Mouse (Mus musculus) C2C12 (cell line): ENCODE measurements around the gene Ndufs4. TPM values are rescaled to one million over a fixed set of nuclear protein-coding genes. Genes with fewer than 3 reads are reported as not detected.
A peak's percentile ranks its signal among the peaks of the same experiment; 100 is the strongest.

Experiments
- H3K27me3 ChIP-seq: one replicate; pipeline ENCODE4 v1.6.1; 2011; ENCODE audit not compliant: control insufficient read depth, insufficient read depth, insufficient read length
- H3K36me3 ChIP-seq: one replicate; pipeline ENCODE4 v1.6.1; 2011; ENCODE audit not compliant: control insufficient read depth, insufficient read depth
- H3K4me3 ChIP-seq: one replicate; pipeline ENCODE4 v1.5.1; 2011; ENCODE audit warnings: mild to moderate bottlenecking, control low read depth; ENCODE audit not compliant: poor library complexity, insufficient read depth, severe bottlenecking
- H3K79me2 ChIP-seq: one replicate; pipeline ENCODE4 v1.6.1; 2011; ENCODE audit not compliant: control insufficient read depth, insufficient read depth
- H3K79me3 ChIP-seq: one replicate; pipeline ENCODE4 v1.6.1; 2011; ENCODE audit warnings: low read depth, control low read depth
- H3ac ChIP-seq: one replicate; pipeline ENCODE3; 2011; ENCODE audit warnings: low read depth; ENCODE audit not compliant: control insufficient read depth, insufficient read length
- CEBPB ChIP-seq: IDR thresholded peaks from one replicate; pipeline ENCODE4 v1.6.1; 2011; ENCODE audit warnings: low read depth, mild to moderate bottlenecking, control low read depth, moderate library complexity
- CTCF ChIP-seq: IDR thresholded peaks from one replicate; pipeline ENCODE4 v1.5.1; 2011; ENCODE audit not compliant: control insufficient read depth, insufficient read depth, insufficient read length
- FOSL1 ChIP-seq: IDR thresholded peaks from one replicate; pipeline ENCODE4 v1.8.0; 2011; ENCODE audit warnings: mild to moderate bottlenecking, low read length; ENCODE audit not compliant: poor library complexity, insufficient read depth, severe bottlenecking
- MAX ChIP-seq: IDR thresholded peaks from one replicate; pipeline ENCODE4 v1.6.1; 2011; ENCODE audit warnings: mild to moderate bottlenecking, control low read depth
- MYOD1 ChIP-seq: IDR thresholded peaks from one replicate; pipeline ENCODE4 v1.6.1; 2011; ENCODE audit warnings: low read depth; ENCODE audit not compliant: control insufficient read depth, insufficient read length
- MYOG ChIP-seq: IDR thresholded peaks from one replicate; pipeline ENCODE4 v1.6.1; 2011; ENCODE audit not compliant: control insufficient read depth, insufficient read length; ENCODE audit errors: extremely low read depth
- USF1 ChIP-seq: IDR thresholded peaks from one replicate; pipeline ENCODE4 v1.6.1; 2011; ENCODE audit warnings: low read depth, mild to moderate bottlenecking, control low read depth, moderate library complexity
- polyA plus RNA-seq: library from polyadenylated mRNA; unstranded; fragments of >200 nt; fragmentation: generic; extraction: Trizol; gene quantifications from one replicate; pipeline ENCODE4 v1.2.1, GENCODE M21; 2012; ENCODE audit warnings: missing spikeins

The Ndufs4 gene
- polyA plus RNA-seq, 1 experiment: 98.9 TPM

DNA sequence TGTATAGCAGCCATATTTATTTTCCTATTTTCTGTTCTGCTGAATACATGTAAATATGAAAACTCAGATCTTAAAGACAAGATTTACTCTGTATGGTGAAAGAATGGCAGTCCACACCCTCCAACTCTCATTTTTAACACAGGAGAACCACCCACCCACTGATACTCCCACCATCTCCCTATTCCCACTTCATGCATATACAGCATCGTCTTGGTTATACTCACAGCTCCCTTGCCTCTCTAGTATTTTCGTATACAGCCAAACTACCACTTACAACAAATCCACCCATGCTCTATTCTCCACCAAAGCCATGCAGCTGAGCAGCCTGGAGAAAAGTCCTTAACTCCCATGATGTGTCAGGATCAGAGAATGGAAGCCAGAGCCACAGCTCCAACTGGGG lies 6.7 kb upstream of the Ndufs4 start:
- no peaks in the 10 kb centered on the region for H3K79me3 ChIP-seq
- no peak overlapping the region for H3K4me3 ChIP-seq
- H3K36me3 ChIP-seq: no peaks in the 10 kb centered on the region
- H3K27me3 ChIP-seq: no peaks in the 10 kb centered on the region
- TF ChIP-seq FOSL1: no peak
- no peak for TF ChIP-seq MYOG
- TF ChIP-seq USF1: no peak
- H3ac ChIP-seq: no peak overlapping the region
- no peaks in the 10 kb centered on the region for H3K79me2 ChIP-seq

- Histone ChIP-seq H3K4me3 (no peak overlapping the region), H3K79me3 (peaks cover 3% of the 10 kb centered on the region), H3K79me2 (peaks cover 4% of the 10 kb centered on the region), H3K36me3 (no peaks in the 10 kb centered on the region), H3K27me3 (no peaks in the 10 kb centered on the region), H3ac (no peak overlapping the region)
- no peak for TF ChIP-seq CEBPB
- no peak for TF ChIP-seq MAX
- TF ChIP-seq CTCF: no peak
- TF ChIP-seq FOSL1: no peak
- no peak for TF ChIP-seq MYOG
- TF ChIP-seq USF1: no peak
- no peak for TF ChIP-seq MYOD1
Observed at GRCm38 (mm10) chr13:114392501-114392900, 4.4 kb upstream of the Ndufs4 start.

DNA sequence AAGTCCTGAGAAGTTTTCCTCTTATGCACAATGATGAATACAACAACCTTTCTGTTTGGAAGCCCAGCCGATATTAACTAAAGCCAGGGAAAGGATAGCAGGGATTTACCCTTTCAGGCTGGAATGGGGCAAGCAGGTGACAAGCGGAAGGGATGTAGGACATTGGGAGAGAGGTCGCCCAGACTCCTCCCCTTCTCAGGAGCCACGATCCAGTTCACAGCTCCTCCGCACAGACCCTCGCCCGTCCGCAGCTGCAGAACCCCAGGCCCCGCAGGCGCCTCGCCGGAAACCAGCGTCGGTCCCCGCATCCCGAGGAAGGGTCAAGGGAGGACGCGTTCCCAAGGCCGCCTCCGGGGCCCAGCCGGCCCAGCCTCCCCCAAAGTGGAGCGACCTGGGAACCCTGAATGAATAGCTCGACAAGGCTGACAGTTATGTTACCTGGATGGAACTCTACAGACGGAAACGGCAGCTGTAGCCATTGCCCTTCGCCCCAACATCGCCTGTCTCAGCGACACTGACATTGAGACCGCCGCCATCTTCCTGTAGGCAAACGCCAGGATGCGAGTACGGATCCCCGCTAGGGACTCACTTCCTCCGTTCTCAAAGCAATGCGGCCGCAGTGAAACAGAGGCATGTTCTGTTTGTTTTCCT lies 412 bp downstream of the Ndufs4 start:
- H3K4me3 ChIP-seq: peak overlapping the region; percentile 80
- H3K36me3 ChIP-seq: peaks cover 3% of the 10 kb centered on the region
- peaks cover 37% of the 10 kb centered on the region for H3K79me2 ChIP-seq
- peak overlapping the region; percentile 91 for H3ac ChIP-seq
- H3K27me3 ChIP-seq: no peaks in the 10 kb centered on the region
- TF ChIP-seq MAX (peak; percentile 76), MYOG (no peak)
- H3K79me3 ChIP-seq: peaks cover 26% of the 10 kb centered on the region

GRCm38 (mm10) chr13:114387074-114387487 lies 977 bp downstream of the Ndufs4 start:
- Histone ChIP-seq H3K79me2 (peaks cover 41% of the 10 kb centered on the region), H3K27me3 (no peaks in the 10 kb centered on the region), H3K4me3 (peak overlapping the region; percentile 80), H3K79me3 (peaks cover 30% of the 10 kb centered on the region), H3K36me3 (peaks cover 6% of the 10 kb centered on the region), H3ac (peak overlapping the region; percentile 91)
- TF ChIP-seq USF1: no peak
- no peak for TF ChIP-seq FOSL1
- no peak for TF ChIP-seq MYOD1
- TF ChIP-seq CTCF: no peak
- TF ChIP-seq CEBPB: no peak
- no peak for TF ChIP-seq MYOG
- no peak for TF ChIP-seq MAX

DNA sequence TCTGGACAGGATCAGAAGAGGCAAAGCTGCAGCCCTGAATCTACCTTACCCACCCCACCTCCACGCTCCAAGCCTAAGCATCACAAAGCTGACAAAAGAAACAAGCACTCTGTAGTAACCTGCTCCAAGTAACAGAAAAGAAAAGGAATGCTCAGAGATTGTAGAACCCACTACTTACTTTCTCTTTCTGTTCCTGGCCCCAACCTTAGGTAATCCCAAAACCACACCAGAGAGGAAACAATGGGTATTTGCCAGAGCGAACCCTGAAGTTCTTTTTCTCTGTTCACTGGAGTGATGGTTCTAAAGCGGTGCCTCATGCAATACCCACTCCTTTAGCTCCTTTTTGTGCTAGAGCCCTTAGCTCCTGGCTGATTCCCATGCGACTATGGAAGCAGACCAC lies 11.5 kb downstream of the Ndufs4 start:
- Histone ChIP-seq H3K27me3 (no peaks in the 10 kb centered on the region), H3K79me3 (peaks cover 50% of the 10 kb centered on the region), H3K36me3 (peaks cover 9% of the 10 kb centered on the region), H3K4me3 (no peak overlapping the region), H3ac (no peak overlapping the region), H3K79me2 (peaks cover 80% of the 10 kb centered on the region)
- TF ChIP-seq MYOD1 (no peak), FOSL1 (no peak), CEBPB (no peak), MAX (no peak), MYOG (no peak), USF1 (no peak), CTCF (no peak)

GRCm38 (mm10) chr13:114362086-114362485 lies 26.0 kb downstream of the Ndufs4 start:
- peaks cover 3% of the 10 kb centered on the region for H3K36me3 ChIP-seq
- H3ac ChIP-seq: no peak overlapping the region
- TF ChIP-seq CEBPB: no peak
- no peak for TF ChIP-seq FOSL1
- no peak for TF ChIP-seq CTCF
- no peak for TF ChIP-seq MYOD1
- no peak for TF ChIP-seq USF1
- no peak for TF ChIP-seq MYOG
- no peak for TF ChIP-seq MAX
- H3K4me3 ChIP-seq: no peak overlapping the region
- H3K27me3 ChIP-seq: no peaks in the 10 kb centered on the region
- peaks cover 21% of the 10 kb centered on the region for H3K79me3 ChIP-seq
- peaks cover 68% of the 10 kb centered on the region for H3K79me2 ChIP-seq
